Mouse (Mus musculus) liver, adult 2 months (tissue): ENCODE measurements around the gene Aff3. TPM values are rescaled to one million over a fixed set of nuclear protein-coding genes. Genes with fewer than 3 reads are reported as not detected.

Experiments used
- DNase-seq: peaks from one replicate; pipeline ENCODE4 v3.0.0-alpha.2; 2011; ENCODE audit warnings: low read depth, low spot score; ENCODE audit errors: extremely low read depth
- H3K27ac ChIP-seq: fragments of 200-500 bp; replicated peaks from 2 replicates; pipeline ENCODE4 v1.5.1; 2012; ENCODE audit warnings: low read depth, mild to moderate bottlenecking, control low read depth, inconsistent platforms, low read length; ENCODE audit not compliant: insufficient read depth
- H3K27me3 ChIP-seq: fragments of 200-500 bp; 2 replicates; pipeline ENCODE4 v1.6.1; 2012; ENCODE audit warnings: mild to moderate bottlenecking, moderate library complexity, low read length, inconsistent platforms; ENCODE audit not compliant: control insufficient read depth, insufficient read depth
- H3K36me3 ChIP-seq: fragments of 200-500 bp; 2 replicates; pipeline ENCODE4 v1.6.1; 2012; ENCODE audit warnings: low read length, inconsistent platforms; ENCODE audit not compliant: control insufficient read depth, insufficient read depth
- H3K4me1 ChIP-seq: fragments of 200-500 bp; 2 replicates; pipeline ENCODE4 v1.6.1; 2011; ENCODE audit warnings: low read length; ENCODE audit not compliant: control insufficient read depth, insufficient read depth
- H3K4me3 ChIP-seq: fragments of 200-500 bp; 2 replicates; pipeline ENCODE4 v1.5.1; 2011; ENCODE audit warnings: low read depth, mild to moderate bottlenecking, control low read depth, low read length, moderate library complexity; ENCODE audit not compliant: insufficient read depth
- H3K79me2 ChIP-seq: fragments of 200-500 bp; 2 replicates; pipeline ENCODE4 v1.6.1; 2012; ENCODE audit warnings: inconsistent platforms, mild to moderate bottlenecking, low read length, moderate library complexity; ENCODE audit not compliant: control insufficient read depth, insufficient read depth
- H3K9ac ChIP-seq: fragments of 200-500 bp; 2 replicates; pipeline ENCODE4 v1.6.1; 2012; ENCODE audit warnings: low read depth, mild to moderate bottlenecking, control low read depth, inconsistent platforms, low read length
- CTCF ChIP-seq: fragments of 200-500 bp; IDR thresholded peaks from 2 replicates; pipeline ENCODE4 v1.5.1; 2011; ENCODE audit warnings: low read depth, low read length, control low read depth
- POLR2A ChIP-seq: fragments of 200-500 bp; IDR thresholded peaks from 2 replicates; pipeline ENCODE4 v1.6.1; 2011; ENCODE audit warnings: low read length, control low read depth; ENCODE audit not compliant: insufficient read depth; ENCODE audit errors: extremely low read depth
- WGBS: fragments of 180-500 bp; shearing (Covaris S2); methylation state at CpG from one replicate; pipeline ENCODE4 v1.1.7; 2018; 5-methylcytosine and 5-hydroxymethylcytosine counted together
- polyA plus RNA-seq: library from polyadenylated mRNA; depleted of rRNA; stranded (reverse); fragments of >200 nt; gene quantifications from 2 replicates; pipeline ENCODE4 v1.2.3, GENCODE M21; 2012
- total RNA-seq: library from RNA; depleted of rRNA; stranded (reverse); fragments of >200 nt; gene quantifications from 2 replicates; pipeline ENCODE4 v1.2.3, GENCODE M21; 2014

The Aff3 gene
- total and polyA plus RNA-seq, 2 experiments, result 0.18 to 0.28 TPM

- Histone ChIP-seq H3K27me3 (no peaks in the 10 kb centered on the region), H3K4me1 (peaks cover 12% of the 10 kb centered on the region), H3K9ac (no peak overlapping the region), H3K27ac (no peak overlapping the region), H3K36me3 (no peaks in the 10 kb centered on the region), H3K4me3 (no peak overlapping the region), H3K79me2 (no peaks in the 10 kb centered on the region)
- no peak for DNase-seq
- TF ChIP-seq POLR2A (no peak), CTCF (no peak)
- WGBS, result 95% methylated on average over 8 of the region's 8 CpGs
These were observed 354.3 kb downstream of the Aff3 start for GRCm38 (mm10) chr1:38310496-38310895.

DNA sequence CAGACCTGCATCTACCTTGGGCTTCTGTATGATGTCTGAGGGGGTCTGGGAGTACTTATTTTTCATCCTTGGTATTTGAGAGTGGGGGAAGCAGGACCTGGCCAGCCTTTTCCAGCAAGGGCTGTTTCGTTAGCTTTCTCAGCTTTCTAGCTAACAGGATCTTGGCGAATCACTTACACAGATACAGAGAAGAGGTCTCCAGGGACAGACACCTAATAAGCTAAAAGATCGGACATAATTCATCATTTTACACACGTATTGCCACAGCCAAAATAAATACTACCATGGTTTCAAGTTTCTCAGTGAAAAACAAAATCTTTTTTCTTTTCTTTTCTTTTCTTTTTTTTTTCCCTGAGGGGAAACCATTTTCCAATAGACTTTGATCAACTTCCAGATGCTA is 354.7 kb downstream of the Aff3 start:
- no peak overlapping the region for H3K4me3 ChIP-seq
- no peak overlapping the region for H3K27ac ChIP-seq
- WGBS, result 95% methylated on average over 4 of the region's 4 CpGs
- no peak for TF ChIP-seq POLR2A
- no peak for TF ChIP-seq CTCF
- no peaks in the 10 kb centered on the region for H3K36me3 ChIP-seq
- no peak for DNase-seq
- H3K79me2 ChIP-seq, result no peaks in the 10 kb centered on the region
- H3K9ac ChIP-seq, result no peak overlapping the region
- H3K27me3 ChIP-seq, result no peaks in the 10 kb centered on the region
- peaks cover 12% of the 10 kb centered on the region for H3K4me1 ChIP-seq

DNA sequence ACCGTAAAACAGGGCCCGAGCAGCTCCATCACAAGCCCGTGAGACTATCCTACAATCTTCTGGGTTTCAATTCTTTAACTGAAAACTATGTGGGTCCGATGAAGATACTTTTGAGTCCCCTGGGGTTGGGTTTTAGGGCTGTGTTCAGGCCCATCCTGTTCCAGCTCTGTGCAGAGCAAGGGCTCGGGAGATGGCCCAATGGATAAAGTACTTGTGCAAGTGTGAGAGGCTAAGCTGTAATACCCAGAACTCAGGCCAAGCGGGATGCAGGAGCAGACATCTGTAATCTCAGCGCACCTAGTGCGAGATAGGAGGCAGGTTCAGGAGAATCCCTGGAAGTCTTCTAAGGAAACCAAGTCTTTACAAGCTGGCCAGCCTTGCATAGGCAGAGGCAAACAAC is 355.4 kb downstream of the Aff3 start:
- H3K4me3 ChIP-seq, result no peak overlapping the region
- H3K27me3 ChIP-seq, result no peaks in the 10 kb centered on the region
- H3K36me3 ChIP-seq, result no peaks in the 10 kb centered on the region
- H3K9ac ChIP-seq, result no peak overlapping the region
- peak; percentile 21 for DNase-seq
- TF ChIP-seq POLR2A (no peak), CTCF (no peak)
- no peaks in the 10 kb centered on the region for H3K79me2 ChIP-seq
- H3K4me1 ChIP-seq, result peaks cover 12% of the 10 kb centered on the region
- no peak overlapping the region for H3K27ac ChIP-seq
- 96% methylated on average over 8 of the region's 8 CpGs for WGBS

GRCm38 (mm10) chr1:38308705-38308996 is 356.1 kb downstream of the Aff3 start:
- Histone ChIP-seq H3K27ac (peak overlapping the region; percentile 24), H3K79me2 (no peaks in the 10 kb centered on the region), H3K36me3 (no peaks in the 10 kb centered on the region), H3K9ac (no peak overlapping the region), H3K4me1 (peaks cover 12% of the 10 kb centered on the region), H3K27me3 (no peaks in the 10 kb centered on the region), H3K4me3 (no peak overlapping the region)
- DNase-seq, result peak; percentile 97
- WGBS, result 19% methylated on average over 3 of the region's 3 CpGs
- TF ChIP-seq CTCF (no peak), POLR2A (no peak)

- no peak for TF ChIP-seq POLR2A
- no peak for TF ChIP-seq CTCF
- H3K36me3 ChIP-seq, result no peaks in the 10 kb centered on the region
- no peaks in the 10 kb centered on the region for H3K79me2 ChIP-seq
- WGBS, result 34% methylated on average over 7 of the region's 7 CpGs
- H3K9ac ChIP-seq, result peak overlapping the region; percentile 52
- peak overlapping the region; percentile 96 for H3K27ac ChIP-seq
- no peaks in the 10 kb centered on the region for H3K27me3 ChIP-seq
- no peak overlapping the region for H3K4me3 ChIP-seq
- peak; percentile 87 for DNase-seq
- peaks cover 12% of the 10 kb centered on the region for H3K4me1 ChIP-seq
These were observed 356.7 kb downstream of the Aff3 start for GRCm38 (mm10) chr1:38307821-38308704.

DNA sequence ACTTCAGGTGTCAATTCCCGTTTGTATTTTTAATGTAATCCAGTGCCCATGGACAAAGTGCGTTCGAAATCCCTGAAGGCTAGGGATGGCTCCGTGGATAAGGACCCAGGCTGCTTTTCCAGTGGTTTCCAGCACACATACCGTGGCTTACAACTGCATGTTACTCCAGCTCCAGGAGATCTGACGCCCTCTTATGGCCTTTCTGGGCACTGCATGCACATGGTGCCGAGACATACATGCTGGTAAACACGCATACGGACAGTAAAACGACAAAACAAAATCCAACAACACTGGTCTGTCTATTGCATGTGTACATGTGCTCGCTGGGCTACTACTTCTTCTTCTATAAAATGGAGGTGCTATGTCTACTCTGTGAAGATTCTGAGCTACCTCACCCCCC is 357.5 kb downstream of the Aff3 start:
- H3K27ac ChIP-seq, result no peak overlapping the region; the same call in 1 of the 2 replicates
- H3K79me2 ChIP-seq, result no peaks in the 10 kb centered on the region
- TF ChIP-seq POLR2A, result no peak
- peak; percentile 37; the same call in 1 of the 2 replicates for TF ChIP-seq CTCF
- no peak overlapping the region for H3K4me3 ChIP-seq
- no peaks in the 10 kb centered on the region for H3K36me3 ChIP-seq
- 96% methylated on average over 11 of the region's 11 CpGs for WGBS
- DNase-seq, result no peak
- H3K4me1 ChIP-seq, result peaks cover 12% of the 10 kb centered on the region
- H3K27me3 ChIP-seq, result no peaks in the 10 kb centered on the region
- no peak overlapping the region for H3K9ac ChIP-seq
